Comparison of ENCODE assay signal across 8 mouse cellular contexts in genomic region chr4:117681931-117682461, GRCm38 (mm10). TPM values are rescaled to one million over a fixed set of nuclear protein-coding genes. Genes with fewer than 3 reads are reported as not detected.
DNase-seq lines count a peak whose midpoint lies in the region; ATAC-seq and TF ChIP-seq lines count a peak whose summit lies in the region.

Gene Dmap1 (minus strand): TSS chr4:117682273.

- no peaks in the 10 kb centered on the region; the same call in 1 of the 2 replicates for H3K4me1 ChIP-seq in embryonic facial prominence, embryonic 11.5 days (ENCODE audit: control insufficient read depth, insufficient read depth, low read length)
- H3K4me1 ChIP-seq in limb, embryonic 12.5 days (replicated peaks), result peaks cover 9% of the 10 kb centered on the region
- peaks cover 23% of the 10 kb centered on the region for H3K4me1 ChIP-seq in midbrain, embryonic 15.5 days
- H3K4me1 ChIP-seq in spleen, adult 2 months (ENCODE audit: control insufficient read depth, insufficient read depth, insufficient read length), result peaks cover 3% of the 10 kb centered on the region; the same call in 1 of the 2 replicates

- under 1% methylated on average over 33 of the region's 33 CpGs for WGBS in embryonic facial prominence, embryonic 11.5 days
- WGBS in limb, embryonic 12.5 days, result under 1% methylated on average over 33 of the region's 33 CpGs
- under 1% methylated on average over 33 of the region's 33 CpGs for WGBS in midbrain, embryonic 15.5 days
- under 1% methylated on average over 33 of the region's 33 CpGs for WGBS in spleen, adult 2 months

- peak; percentile 64 to 77 for DNase-seq in urinary bladder, adult 18-20 months (ENCODE audit: low spot score in 2 of 2)
- no peak for DNase-seq in urinary bladder, postnatal 10 days (ENCODE audit: low spot score)
- peak; percentile 95 for DNase-seq in embryonic facial prominence, embryonic 11.5 days (ENCODE audit: low spot score)
- DNase-seq in heart, adult 11 months, result peak; percentile 96
- peak; percentile 89 for DNase-seq in kidney, adult 18-20 months
- DNase-seq in spleen, adult 2 months (ENCODE audit: low read depth in 1 of 2, low spot score in 2 of 2), result peak; percentile 49 to 76

- no peak for TF ChIP-seq POLR2A in spleen, adult 2 months (IDR thresholded peaks at IDR 0.05; ENCODE audit: low read depth, low read length)

- no peaks in the 10 kb centered on the region for H3K36me3 ChIP-seq in embryonic facial prominence, embryonic 11.5 days (replicated peaks; ENCODE audit: control insufficient read depth, insufficient read depth, low read depth, low read length)
- peaks cover 37% of the 10 kb centered on the region for H3K36me3 ChIP-seq in limb, embryonic 12.5 days
- H3K36me3 ChIP-seq in midbrain, embryonic 15.5 days (replicated peaks), result peaks cover 20% of the 10 kb centered on the region
- peaks cover 4% of the 10 kb centered on the region; the same call in 1 of the 2 replicates for H3K36me3 ChIP-seq in spleen, adult 2 months (ENCODE audit: control insufficient read depth, insufficient read depth, low read length)

- H3K9me3 ChIP-seq in embryonic facial prominence, embryonic 11.5 days (replicated peaks; ENCODE audit: control insufficient read depth, low read length), result no peaks in the 10 kb centered on the region
- no peaks in the 10 kb centered on the region for H3K9me3 ChIP-seq in limb, embryonic 12.5 days
- H3K9me3 ChIP-seq in midbrain, embryonic 15.5 days, result no peaks in the 10 kb centered on the region

- ATAC-seq in embryonic facial prominence, embryonic 11.5 days (replicated peaks; ENCODE audit: insufficient number of reproducible peaks, low FRiP score, low TSS enrichment, low read depth), result peak; percentile 80
- ATAC-seq in limb, embryonic 12.5 days (ENCODE audit: insufficient number of reproducible peaks, insufficient read depth, low FRiP score, low TSS enrichment, low read depth), result peak; percentile 75
- ATAC-seq in midbrain, embryonic 15.5 days (replicated peaks), result peak; percentile 89

- H3K27ac ChIP-seq in embryonic facial prominence, embryonic 11.5 days (replicated peaks; ENCODE audit: low read depth, low read length), result no peak within 1 kb of the TSS
- 0 out of 2 replicates have a peak within 1 kb of the TSS, but pooled peaks have one; percentile 35 for H3K27ac ChIP-seq in limb, embryonic 12.5 days
- peak within 1 kb of the TSS; percentile 66 for H3K27ac ChIP-seq in midbrain, embryonic 15.5 days
- peak within 1 kb of the TSS; percentile 43; the same call in 1 of the 2 replicates for H3K27ac ChIP-seq in spleen, adult 2 months (ENCODE audit: insufficient read depth, low read length)

- H3K4me3 ChIP-seq in embryonic facial prominence, embryonic 11.5 days (ENCODE audit: low read depth, low read length), result peak within 1 kb of the TSS; percentile 61
- H3K4me3 ChIP-seq in limb, embryonic 12.5 days (replicated peaks), result peak within 1 kb of the TSS; percentile 84
- H3K4me3 ChIP-seq in midbrain, embryonic 15.5 days, result peak within 1 kb of the TSS; percentile 85
- H3K4me3 ChIP-seq in spleen, adult 2 months (ENCODE audit: extremely low read depth, insufficient read depth, insufficient read length), result peak within 1 kb of the TSS; percentile 99

- H3K27me3 ChIP-seq in embryonic facial prominence, embryonic 11.5 days (ENCODE audit: control insufficient read depth, insufficient read depth, low read length), result no peaks in the 10 kb centered on the region
- H3K27me3 ChIP-seq in limb, embryonic 12.5 days, result no peaks in the 10 kb centered on the region
- H3K27me3 ChIP-seq in midbrain, embryonic 15.5 days (replicated peaks), result no peaks in the 10 kb centered on the region; the same call in 1 of the 2 replicates
- no peaks in the 10 kb centered on the region for H3K27me3 ChIP-seq in spleen, adult 2 months (ENCODE audit: control insufficient read depth, insufficient read depth, low read length)

- H3K9ac ChIP-seq in embryonic facial prominence, embryonic 11.5 days (replicated peaks; ENCODE audit: low read length), result peak within 1 kb of the TSS; percentile 68
- H3K9ac ChIP-seq in limb, embryonic 12.5 days (replicated peaks), result peak within 1 kb of the TSS; percentile 86
- peak within 1 kb of the TSS; percentile 91 for H3K9ac ChIP-seq in midbrain, embryonic 15.5 days

- TF ChIP-seq CTCF in spleen, adult 2 months (IDR thresholded peaks at IDR 0.05; ENCODE audit: extremely low read depth, insufficient read depth, insufficient read length, insufficient replicate concordance), result no peak

- peak within 1 kb of the TSS; percentile 81 for H3K4me2 ChIP-seq in embryonic facial prominence, embryonic 11.5 days (ENCODE audit: low read depth, low read length)
- peak within 1 kb of the TSS; percentile 78 for H3K4me2 ChIP-seq in limb, embryonic 12.5 days
- H3K4me2 ChIP-seq in midbrain, embryonic 15.5 days, result peak within 1 kb of the TSS; percentile 91

RNA-seq across cellular contexts. Expression of gene Dmap1, which starts in this region (rescaled TPM):
- 89.6 and 89.9 TPM in 2 replicates for polyA plus RNA-seq in embryonic facial prominence, embryonic 11.5 days (2014; fragmentation: Nextera tagmentation; extraction: Ambion mirVana)
- polyA plus RNA-seq in limb, embryonic 12.5 days (2016; fragmentation: Nextera tagmentation; extraction: Ambion mirVana), result 87.0 and 87.5 TPM in 2 replicates
- polyA plus RNA-seq in midbrain, embryonic 15.5 days (2015; fragmentation: Nextera tagmentation; extraction: Ambion mirVana), result 82.5 and 84.8 TPM in 2 replicates
- polyA plus RNA-seq in spleen, adult 2 months (2012; rRNA removed), result 13.9 and 16.4 TPM in 2 replicates
